Mouse (Mus musculus) brain, embryonic 14.5 days (tissue): ENCODE measurements around the gene Syne1.

Source experiments
- CTCF ChIP-seq: fragments of 200-500 bp; IDR thresholded peaks from 2 replicates; pipeline ENCODE4 v1.5.1; 2012; ENCODE audit warnings: inconsistent platforms, mild to moderate bottlenecking, moderate library complexity, borderline replicate concordance; ENCODE audit not compliant: insufficient read depth, insufficient read length; ENCODE audit errors: extremely low read depth
- POLR2A ChIP-seq: fragments of 200-500 bp; IDR thresholded peaks from 2 replicates; pipeline ENCODE4 v1.6.1; 2012; ENCODE audit warnings: mild to moderate bottlenecking, inconsistent platforms, borderline replicate concordance; ENCODE audit not compliant: poor library complexity, insufficient read depth, insufficient read length, severe bottlenecking; ENCODE audit errors: extremely low read depth

GRCm38 (mm10) chr10:5468638-5469037, 82.6 kb downstream of the Syne1 start:
- no peak for TF ChIP-seq CTCF
- TF ChIP-seq POLR2A: no peak
